Mouse (Mus musculus) liver, embryonic 12.5 days (tissue): Measurements from ENCODE around the gene Cdk10. TPM values are rescaled to one million over a fixed set of nuclear protein-coding genes. Genes with fewer than 3 reads are reported as not detected.

ENCODE experiments used
- ATAC-seq: fragments of 200-750 bp; cut with Nextera tagmentation; 2 replicates; pipeline ENCODE4 v1.8.0; 2017; ENCODE audit warnings: moderate number of reproducible peaks, mild to moderate bottlenecking, moderate library complexity
- H3K27ac ChIP-seq: fragments of 300-500 bp; sonication (generic); 2 replicates; pipeline ENCODE4 v1.5.1; 2016; ENCODE audit warnings: mild to moderate bottlenecking
- H3K27me3 ChIP-seq: fragments of 300-500 bp; sonication (generic); replicated peaks from 2 replicates; pipeline ENCODE4 v1.6.1; 2016; ENCODE audit warnings: mild to moderate bottlenecking, moderate library complexity
- H3K36me3 ChIP-seq: fragments of 300-500 bp; sonication (generic); 2 replicates; pipeline ENCODE4 v1.6.1; 2016; ENCODE audit warnings: mild to moderate bottlenecking, moderate library complexity
- H3K4me1 ChIP-seq: fragments of 300-500 bp; sonication (generic); 2 replicates; pipeline ENCODE4 v1.6.1; 2016
- H3K4me2 ChIP-seq: fragments of 300-500 bp; sonication (generic); 2 replicates; pipeline ENCODE4 v1.6.1; 2016; ENCODE audit warnings: mild to moderate bottlenecking, moderate library complexity
- H3K4me3 ChIP-seq: fragments of 300-500 bp; sonication (generic); 2 replicates; pipeline ENCODE4 v1.5.1; 2016; ENCODE audit warnings: mild to moderate bottlenecking, moderate library complexity
- H3K9ac ChIP-seq: fragments of 300-500 bp; sonication (generic); 2 replicates; pipeline ENCODE4 v1.6.1; 2016; ENCODE audit warnings: mild to moderate bottlenecking, moderate library complexity
- H3K9me3 ChIP-seq: fragments of 300-500 bp; sonication (generic); replicated peaks from 2 replicates; pipeline ENCODE4 v1.6.1; 2016; ENCODE audit warnings: mild to moderate bottlenecking, moderate library complexity
- WGBS: fragments of 180-500 bp; shearing (Covaris S2); methylation state at CpG from one replicate; pipeline ENCODE4 v1.1.7; 2016; ENCODE audit not compliant: insufficient replicate concordance; 5-methylcytosine and 5-hydroxymethylcytosine counted together
- polyA plus RNA-seq: library from polyadenylated mRNA; unstranded; fragments of >200 nt; fragmentation: Nextera tagmentation; extraction: Ambion mirVana; gene quantifications from 2 replicates; pipeline ENCODE4 v1.2.1, GENCODE M21; 2016

Cdk10 gene
- polyA plus RNA-seq, 1 experiment from 2014 or later = 16.2 TPM

GRCm38 (mm10) chr8:123280302-123281094, 55.9 kb downstream of the Cdk10 start:
- no peak overlapping the region for H3K4me3 ChIP-seq

More at GRCm38 (mm10) chr8:123280302-123281094, 55.9 kb downstream of the Cdk10 start:
- Histone ChIP-seq H3K9me3 (no peaks in the 10 kb centered on the region), H3K4me1 (no peaks in the 10 kb centered on the region; the same call in 1 of the 2 replicates), H3K4me2 (no peak overlapping the region), H3K9ac (no peak overlapping the region), H3K27ac (no peak overlapping the region), H3K27me3 (no peaks in the 10 kb centered on the region), H3K36me3 (peaks cover 80% of the 10 kb centered on the region)
- no peak for ATAC-seq
- WGBS = 78% methylated on average over 13 of the region's 13 CpGs

Other genes with a start within 250 kb of the Cdk10 start
- gene Ankrd11, start 182.6 kb upstream of the Cdk10 start, polyA plus RNA-seq = 43.9 and 44.0 TPM in 2 replicates
- gene Spg7, start 161.9 kb upstream of the Cdk10 start, polyA plus RNA-seq = 40.0 TPM in 2 replicates
- 1,452 and 1,476 TPM in 2 replicates for gene Rpl13, start 122.5 kb upstream of the Cdk10 start, polyA plus RNA-seq
- 2.8 and 2.9 TPM in 2 replicates for gene Cpne7, start 107.5 kb upstream of the Cdk10 start, polyA plus RNA-seq
- 1.7 and 2.1 TPM in 2 replicates for gene Sult5a1, start 66.5 kb upstream of the Cdk10 start, polyA plus RNA-seq
- gene Dpep1, start 38.6 kb upstream of the Cdk10 start, polyA plus RNA-seq = 0.20 and 0.33 TPM in 2 replicates
- 80.1 and 80.8 TPM in 2 replicates for gene Chmp1a, start 12.1 kb upstream of the Cdk10 start, polyA plus RNA-seq
- gene Spata33, start 12.0 kb upstream of the Cdk10 start, polyA plus RNA-seq = 0.44 and 1.4 TPM in 2 replicates
- gene Spata2l, start 11.4 kb downstream of the Cdk10 start, polyA plus RNA-seq = 1.4 and 1.8 TPM in 2 replicates
- gene Zfp276, start 29.4 kb downstream of the Cdk10 start, polyA plus RNA-seq = 11.3 and 11.8 TPM in 2 replicates
- gene Vps9d1, start 29.5 kb downstream of the Cdk10 start, polyA plus RNA-seq = 5.8 and 7.6 TPM in 2 replicates
- gene Fanca, start 93.7 kb downstream of the Cdk10 start, polyA plus RNA-seq = 27.4 and 32.2 TPM in 2 replicates
- 4.6 TPM in 2 replicates for gene Spire2, start 107.9 kb downstream of the Cdk10 start, polyA plus RNA-seq
- gene Tcf25, start 148.9 kb downstream of the Cdk10 start, polyA plus RNA-seq = 79.2 and 94.3 TPM in 2 replicates
- not detected in 2 replicates for gene Mc1r, start 182.3 kb downstream of the Cdk10 start, polyA plus RNA-seq
- 0.41 and 0.76 TPM in 2 replicates for gene Tubb3, start 186.6 kb downstream of the Cdk10 start, polyA plus RNA-seq
- gene Def8, start 198.7 kb downstream of the Cdk10 start, polyA plus RNA-seq = 17.2 and 18.4 TPM in 2 replicates